Mouse (Mus musculus): Measurements from ENCODE around the gene Dyrk1a.

- TF ChIP-seq POLR2A (IDR thresholded peaks at IDR 0.05; ENCODE audit: borderline replicate concordance, control insufficient read depth, low read depth, low read length) (no peak), CTCF (IDR thresholded peaks at IDR 0.05; ENCODE audit: control insufficient read depth, insufficient read depth, low read length) (no peak)
Measured at GRCm38 (mm10) chr16:94660221-94660620, 90.4 kb downstream of the Dyrk1a start.
